Mouse (Mus musculus): Measurements from ENCODE around the gene Sftpd.

GRCm38 (mm10) chr14:41146922-41147321 lies 38.0 kb downstream of the Sftpd start:
- TF ChIP-seq GATA1 (IDR thresholded peaks at IDR 0.05; ENCODE audit: borderline replicate concordance, low read length) (no peak), FLI1 (IDR thresholded peaks at IDR 0.05; ENCODE audit: low read length) (no peak)

Data from megakaryocyte, embryonic 14.5 days (primary cell).